Comparison of ENCODE assay signal across 1 mouse cellular context in the genomic region with DNA sequence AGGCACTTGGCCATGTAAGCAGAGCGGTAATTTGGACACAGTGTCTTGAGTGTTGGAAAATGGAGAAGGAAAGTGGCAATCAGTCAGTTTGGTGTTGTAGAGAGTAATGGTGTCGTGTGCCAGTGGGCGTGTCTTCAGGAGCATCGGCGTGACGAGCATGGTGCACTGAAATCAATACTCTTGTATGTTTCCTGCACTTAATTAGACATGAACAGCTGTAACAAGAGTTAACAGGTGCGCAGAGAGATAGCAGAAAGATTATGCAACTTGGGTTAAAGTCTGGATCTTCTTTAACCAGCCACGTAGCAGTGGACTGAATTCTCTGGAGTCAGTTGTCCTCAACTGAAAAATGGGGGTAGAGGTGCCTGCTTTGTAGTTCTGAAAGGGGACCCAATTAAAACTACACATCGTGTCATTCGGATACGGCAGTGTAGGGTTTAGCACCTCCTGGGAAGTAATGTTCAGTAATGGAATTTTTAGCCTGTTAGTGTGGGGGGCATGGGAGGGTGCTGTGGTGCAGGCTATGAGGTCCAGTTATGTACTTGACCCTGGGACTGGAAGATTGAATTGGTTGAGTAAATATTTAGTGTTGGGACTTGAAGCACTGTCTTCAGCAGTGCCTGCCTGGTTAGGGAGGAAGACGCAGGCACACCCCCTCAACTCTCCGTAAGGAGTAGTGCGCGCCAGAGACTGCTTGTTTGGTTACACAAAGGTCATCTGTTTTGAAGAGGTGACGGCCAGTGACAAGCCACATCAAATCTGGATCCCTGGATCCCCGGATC.
TF ChIP-seq lines count a peak whose summit lies in the region.

No protein-coding gene starts in this region.

TF ChIP-seq in myocyte, 11 proteins besides CTCF, POLR2A, EP300 and RAD21 (continued from another document):
- TF ChIP-seq E2F4 (IDR thresholded peaks at IDR 0.05; ENCODE audit: insufficient read depth) (no peak), MYOG (IDR thresholded peaks at IDR 0.05; ENCODE audit: control insufficient read depth in 1 of 3, insufficient read depth in 1 of 3, insufficient read length in 2 of 3, low read depth in 2 of 3) (peak in 2 of 3 experiments; percentile 69 to 75), MYOD1 (IDR thresholded peaks at IDR 0.05; ENCODE audit: control insufficient read depth in 1 of 3, insufficient read length in 2 of 3, low read depth in 2 of 3) (peak; percentile 43 to 88 (median 87))
